Mouse (Mus musculus): ENCODE measurements around the gene Il18bp. TPM values are rescaled to one million over a fixed set of nuclear protein-coding genes. Genes with fewer than 3 reads are reported as not detected.

Gene Il18bp
- total and polyA plus RNA-seq, 3 experiments = 1.9 to 3.3 (median 1.9) TPM

- Histone ChIP-seq H3K9me3 (replicated peaks; ENCODE audit: low read length) (no peaks in the 10 kb centered on the region), H3K4me2 (ENCODE audit: insufficient read depth, low read depth, poor library complexity, severe bottlenecking) (no peak overlapping the region), H3K36me3 (replicated peaks in 1 of 2; ENCODE audit: control insufficient read depth in 1 of 2, insufficient read depth in 1 of 2, low read length in 1 of 2) (peaks cover 80 to 98% of the 10 kb centered on the region in 2 experiments), H3K27me3 (replicated peaks) (no peaks in the 10 kb centered on the region), H3K4me1 (ENCODE audit: control insufficient read depth in 1 of 2, insufficient read depth in 2 of 2) (0 out of 4 replicates have a peak, but pooled peaks cover 0 to 3% of the 10 kb centered on the region in 2 experiments), H3K4me3 (replicated peaks in 1 of 3; ENCODE audit: low read depth in 2 of 3, low read length in 2 of 3, poor library complexity in 1 of 3) (no peak overlapping the region), H3K79me2 (replicated peaks; ENCODE audit: control insufficient read depth, extremely low read depth, insufficient read depth, poor library complexity, severe bottlenecking) (no peaks in the 10 kb centered on the region), H3K9ac (ENCODE audit: insufficient read depth, low read depth) (no peak overlapping the region), H3K27ac (ENCODE audit: insufficient read depth, low read depth) (no peak overlapping the region)
- dilution Hi-C loops (cut with MboI; ENCODE audit: extremely low pct_ligation_motif_present, extremely low pct_unique_long_range_greater_than_20kb, low sequenced_read_pairs) = no loop called here
- in situ Hi-C loops (cut with MboI; ENCODE audit: low pct_ligation_motif_present, low pct_unique_long_range_greater_than_20kb, low sequenced_read_pairs) = no loop called here
- no peak for DNase-seq (ENCODE audit: extremely low read depth)
- TF ChIP-seq GABPA (IDR thresholded peaks at IDR 0.05; ENCODE audit: insufficient replicate concordance, low read depth, low read length) (no peak), RCOR1 (conservative IDR thresholded peaks at IDR 0.05; ENCODE audit: low read depth, low read length) (no peak), MXI1 (IDR thresholded peaks at IDR 0.05; ENCODE audit: low read depth, low read length) (no peak), CTCF (conservative IDR thresholded peaks at IDR 0.05 in 1 of 2, IDR thresholded peaks at IDR 0.05 in 1 of 2; ENCODE audit: low read depth in 2 of 2, low read length in 2 of 2) (no peak), E2F4 (IDR thresholded peaks at IDR 0.05; ENCODE audit: insufficient replicate concordance, low read depth, low read length) (no peak), NRF1 (IDR thresholded peaks at IDR 0.05; ENCODE audit: low read depth, low read length) (no peak), CHD2 (IDR thresholded peaks at IDR 0.05; ENCODE audit: low read length) (no peak), BHLHE40 (IDR thresholded peaks at IDR 0.05; ENCODE audit: low read depth, low read length) (no peak), TBP (conservative IDR thresholded peaks at IDR 0.05; ENCODE audit: low read depth, low read length) (no peak), USF1 (IDR thresholded peaks at IDR 0.05; ENCODE audit: low read depth, low read length) (no peak), JUND (conservative IDR thresholded peaks at IDR 0.05; ENCODE audit: low read depth, low read length) (no peak), RAD21 (IDR thresholded peaks at IDR 0.05; ENCODE audit: low read depth, low read length) (no peak), PAX5 (IDR thresholded peaks at IDR 0.05; ENCODE audit: low read length) (no peak), USF2 (conservative IDR thresholded peaks at IDR 0.05; ENCODE audit: low read depth, low read length) (no peak), IRF4 (IDR thresholded peaks at IDR 0.05; ENCODE audit: low read depth, low read length) (no peak)
These were observed 17.4 kb downstream of the Il18bp start for GRCm38 (mm10) chr7:102000921-102001630.

DNA sequence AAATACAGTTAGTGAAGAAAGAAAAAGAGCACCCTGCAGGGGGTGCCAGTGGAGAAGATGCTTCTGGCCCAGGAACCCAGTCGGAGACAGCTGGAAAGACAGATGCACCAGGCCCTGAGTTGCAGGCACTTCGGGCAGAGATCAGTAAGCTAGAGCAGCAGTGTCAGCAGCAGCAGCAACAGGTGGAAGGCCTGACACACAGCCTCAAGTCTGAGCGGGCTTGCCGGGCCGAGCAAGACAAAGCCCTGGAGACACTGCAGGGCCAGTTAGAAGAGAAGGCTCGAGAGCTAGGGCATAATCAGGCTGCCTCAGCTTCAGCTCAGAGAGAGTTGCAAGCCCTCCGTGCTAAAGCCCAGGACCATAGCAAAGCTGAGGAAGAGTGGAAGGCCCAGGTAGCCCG, 18.2 kb downstream of the Il18bp start:
- Histone ChIP-seq H3K27me3 (replicated peaks) (no peaks in the 10 kb centered on the region), H3K4me2 (ENCODE audit: insufficient read depth, low read depth, poor library complexity, severe bottlenecking) (no peak overlapping the region), H3K4me1 (ENCODE audit: control insufficient read depth in 1 of 2, insufficient read depth in 2 of 2) (0 out of 4 replicates have a peak, but pooled peaks cover 0 to 3% of the 10 kb centered on the region in 2 experiments), H3K79me2 (replicated peaks; ENCODE audit: control insufficient read depth, extremely low read depth, insufficient read depth, poor library complexity, severe bottlenecking) (no peaks in the 10 kb centered on the region), H3K36me3 (replicated peaks in 1 of 2; ENCODE audit: control insufficient read depth in 1 of 2, insufficient read depth in 1 of 2, low read length in 1 of 2) (peaks cover 81 to 98% of the 10 kb centered on the region in 2 experiments), H3K9ac (ENCODE audit: insufficient read depth, low read depth) (no peak overlapping the region), H3K27ac (ENCODE audit: insufficient read depth, low read depth) (no peak overlapping the region), H3K4me3 (replicated peaks in 1 of 3; ENCODE audit: low read depth in 2 of 3, low read length in 2 of 3, poor library complexity in 1 of 3) (no peak overlapping the region), H3K9me3 (replicated peaks; ENCODE audit: low read length) (no peaks in the 10 kb centered on the region)
- in situ Hi-C loops (cut with MboI; ENCODE audit: low pct_ligation_motif_present, low pct_unique_long_range_greater_than_20kb, low sequenced_read_pairs) (no loop called here), dilution Hi-C loops (cut with MboI; ENCODE audit: extremely low pct_ligation_motif_present, extremely low pct_unique_long_range_greater_than_20kb, low sequenced_read_pairs) (no loop called here)
- no peak for TF ChIP-seq RCOR1 (conservative IDR thresholded peaks at IDR 0.05; ENCODE audit: low read depth, low read length)
- TF ChIP-seq MEF2A (IDR thresholded peaks at IDR 0.05; ENCODE audit: borderline replicate concordance, low read depth, low read length) = no peak
- DNase-seq (ENCODE audit: extremely low read depth) = no peak
